8 mouse cellular contexts compared by ENCODE assay signal in genomic region chr13:23542999-23543607, GRCm38 (mm10). TPM values are rescaled to one million over a fixed set of nuclear protein-coding genes. Genes with fewer than 3 reads are reported as not detected.
A peak's percentile ranks its signal among the peaks of the same experiment; 100 is the strongest.
DNase-seq lines count a peak whose midpoint lies in the region; ATAC-seq and TF ChIP-seq lines count a peak whose summit lies in the region.
"Not testable (repeated sequence)": the region's sequence is repeated elsewhere in the genome, so short reads cannot be mapped to it uniquely, and the experiment has no call there.

TSS of gene Hist1h2bh (minus strand) at chr13:23543392.

- H3K4me1 ChIP-seq in heart, embryonic 14.5 days (ENCODE audit: control insufficient read depth in 2 of 2, insufficient read depth in 2 of 2, low read length in 2 of 2); kidney, postnatal 0 days (replicated peaks; ENCODE audit: insufficient read depth, low read length); stomach, embryonic 14.5 days (ENCODE audit: control insufficient read depth, insufficient read depth, low read length): not testable (repeated sequence)
- H3K4me1 ChIP-seq in liver, embryonic 12.5 days: peaks cover 25% of the 10 kb centered on the region

- not testable (repeated sequence) for H3K9me3 ChIP-seq in heart, embryonic 14.5 days (ENCODE audit: control insufficient read depth, low read length); kidney, postnatal 0 days (replicated peaks; ENCODE audit: low read length); liver, embryonic 12.5 days (replicated peaks); stomach, embryonic 14.5 days (ENCODE audit: control insufficient read depth, low read depth, low read length)

- H3K27me3 ChIP-seq in heart, embryonic 14.5 days (ENCODE audit: control insufficient read depth, insufficient read depth, low read length); kidney, postnatal 0 days (ENCODE audit: insufficient read depth, low read length); liver, embryonic 12.5 days (replicated peaks); stomach, embryonic 14.5 days (ENCODE audit: control insufficient read depth, insufficient read depth, low read length): not testable (repeated sequence)

- peak within 1 kb of the TSS; percentile 81 for H3K4me2 ChIP-seq in heart, embryonic 14.5 days (ENCODE audit: low read length)
- H3K4me2 ChIP-seq in kidney, postnatal 0 days (ENCODE audit: low read length): peak within 1 kb of the TSS; percentile 71
- H3K4me2 ChIP-seq in liver, embryonic 12.5 days: peak within 1 kb of the TSS; percentile 76
- H3K4me2 ChIP-seq in stomach, embryonic 14.5 days (replicated peaks; ENCODE audit: low read depth, low read length): peak within 1 kb of the TSS; percentile 59

- WGBS in heart, embryonic 14.5 days: under 1% methylated on average over 30 of the region's 42 CpGs
- under 1% methylated on average over 26 of the region's 42 CpGs for WGBS in kidney, postnatal 0 days
- under 1% methylated on average over 28 of the region's 42 CpGs for WGBS in liver, embryonic 12.5 days (ENCODE audit: insufficient replicate concordance)
- WGBS in stomach, embryonic 14.5 days: under 1% methylated on average over 26 of the region's 42 CpGs

- TF ChIP-seq CTCF in kidney, postnatal 0 days (IDR thresholded peaks at IDR 0.05; ENCODE audit: low read depth): not testable (repeated sequence)

- H3K9ac ChIP-seq in heart, embryonic 14.5 days (ENCODE audit: low read length): peak within 1 kb of the TSS; percentile 75
- H3K9ac ChIP-seq in kidney, postnatal 0 days (ENCODE audit: low read depth, low read length): peak within 1 kb of the TSS; percentile 60
- H3K9ac ChIP-seq in liver, embryonic 12.5 days: peak within 1 kb of the TSS; percentile 84
- peak within 1 kb of the TSS; percentile 57 for H3K9ac ChIP-seq in stomach, embryonic 14.5 days (replicated peaks; ENCODE audit: low read depth, low read length)

- H3K4me3 ChIP-seq in heart, embryonic 14.5 days (ENCODE audit: control insufficient read depth in 1 of 2, insufficient read depth in 1 of 2, low read depth in 1 of 2, low read length in 2 of 2): peak within 1 kb of the TSS; percentile 47 to 63
- peak within 1 kb of the TSS; percentile 43 for H3K4me3 ChIP-seq in kidney, postnatal 0 days (replicated peaks; ENCODE audit: low read depth, low read length)
- peak within 1 kb of the TSS; percentile 62 for H3K4me3 ChIP-seq in liver, embryonic 12.5 days
- H3K4me3 ChIP-seq in stomach, embryonic 14.5 days (ENCODE audit: low read depth, low read length): peak within 1 kb of the TSS; percentile 38

- H3K36me3 ChIP-seq in heart, embryonic 14.5 days (ENCODE audit: control insufficient read depth, insufficient read depth, low read length); kidney, postnatal 0 days (ENCODE audit: insufficient read depth, low read length); liver, embryonic 12.5 days; stomach, embryonic 14.5 days (ENCODE audit: control insufficient read depth, insufficient read depth, low read length): not testable (repeated sequence)

- peak; percentile 61 to 66 for DNase-seq in CD8-positive naive resting alpha-beta T cell, adult 2 months (ENCODE audit: low read depth in 2 of 2, low spot score in 2 of 2)
- DNase-seq in c-Kit-negative CD71-positive TER-119-positive erythroid progenitor cells, embryonic 14.5 days (ENCODE audit: low read depth, low spot score): peak; percentile 90
- peak; percentile 97 for DNase-seq in fat pad, adult 2 months (ENCODE audit: extremely low read depth, low read depth, low spot score)
- DNase-seq in kidney, postnatal 0 days (ENCODE audit: low spot score): peak; percentile 99

- peak; percentile 92 for ATAC-seq in heart, embryonic 14.5 days (ENCODE audit: insufficient number of reproducible peaks, insufficient read depth, low FRiP score, low read depth)
- peak; percentile 92 for ATAC-seq in kidney, postnatal 0 days (replicated peaks; ENCODE audit: low FRiP score, low read depth)
- ATAC-seq in liver, embryonic 12.5 days: peak; percentile 90
- ATAC-seq in monocyte, adult 5-6 weeks (replicated peaks; ENCODE audit: insufficient number of reproducible peaks, low FRiP score, low TSS enrichment, poor library complexity, severe bottlenecking): peak; percentile 98
- ATAC-seq in stomach, embryonic 14.5 days (ENCODE audit: insufficient number of reproducible peaks, insufficient read depth, low FRiP score, low read depth): peak; percentile 96

- H3K27ac ChIP-seq in heart, embryonic 14.5 days (replicated peaks in 1 of 2; ENCODE audit: control insufficient read depth in 1 of 2, insufficient read depth in 1 of 2, low read depth in 2 of 2, low read length in 2 of 2): peak within 1 kb of the TSS; percentile 86 to 93
- peak within 1 kb of the TSS; percentile 93 for H3K27ac ChIP-seq in kidney, postnatal 0 days
- peak within 1 kb of the TSS; percentile 98 for H3K27ac ChIP-seq in liver, embryonic 12.5 days
- peak within 1 kb of the TSS; percentile 94 for H3K27ac ChIP-seq in stomach, embryonic 14.5 days (ENCODE audit: low read length)

RNA-seq across cellular contexts. Expression of gene Hist1h2bh, which starts in this region (rescaled TPM):
- 0.65 and 0.66 TPM in 2 replicates for polyA plus RNA-seq in heart, embryonic 14.5 days (2014; fragmentation: Nextera tagmentation; extraction: Ambion mirVana)
- 0.37 and 0.43 TPM in 2 replicates for polyA plus RNA-seq in kidney, postnatal 0 days (2015; fragmentation: Nextera tagmentation; extraction: Ambion mirVana)
- polyA plus RNA-seq in liver, embryonic 12.5 days (2016; fragmentation: Nextera tagmentation; extraction: Ambion mirVana): 1.4 and 1.5 TPM in 2 replicates
- total RNA-seq in monocyte, adult 5-6 weeks (2017): 0.21 to 4.4 TPM (median 2.1 TPM) in 3 replicates
- polyA plus RNA-seq in stomach, embryonic 14.5 days (2014; fragmentation: Nextera tagmentation; extraction: Ambion mirVana): 1.1 and 1.2 TPM in 2 replicates

Comparison
In these comparisons a context has a peak if more than half of its experiments do, and no peak if none do; other contexts are left out.
1. Peak in every context shown above with its lines: DNase-seq, ATAC-seq, H3K4me3 ChIP-seq and H3K27ac ChIP-seq.
2. Peak in ATAC-seq, H3K4me3 ChIP-seq, H3K27ac ChIP-seq, H3K9ac ChIP-seq and H3K4me2 ChIP-seq in heart, embryonic 14.5 days; RNA of the gene not detected or under 1 TPM.
3. Peak in DNase-seq, ATAC-seq, H3K4me3 ChIP-seq, H3K27ac ChIP-seq, H3K9ac ChIP-seq and H3K4me2 ChIP-seq in kidney, postnatal 0 days; RNA of the gene not detected or under 1 TPM.